Mouse (Mus musculus) thymus, postnatal 0 days (tissue): ENCODE results near the gene Ppfia3. TPM values are rescaled to one million over a fixed set of nuclear protein-coding genes. Genes with fewer than 3 reads are reported as not detected.
"Not testable (repeated sequence)": the region's sequence is repeated elsewhere in the genome, so short reads cannot be mapped to it uniquely, and the experiment has no call there.

Experiments used
- DNase-seq: peaks from one replicate; pipeline ENCODE4 v3.0.0-alpha.2; 2015; ENCODE audit warnings: low spot score
- polyA plus RNA-seq: library from polyadenylated mRNA; unstranded; fragments of >200 nt; fragmentation: Nextera tagmentation; extraction: Ambion mirVana; gene quantifications from 2 replicates; pipeline ENCODE4 v1.2.1, GENCODE M21; 2015

The Ppfia3 gene
- 0.27 and 0.49 TPM in 2 replicates for polyA plus RNA-seq

DNA sequence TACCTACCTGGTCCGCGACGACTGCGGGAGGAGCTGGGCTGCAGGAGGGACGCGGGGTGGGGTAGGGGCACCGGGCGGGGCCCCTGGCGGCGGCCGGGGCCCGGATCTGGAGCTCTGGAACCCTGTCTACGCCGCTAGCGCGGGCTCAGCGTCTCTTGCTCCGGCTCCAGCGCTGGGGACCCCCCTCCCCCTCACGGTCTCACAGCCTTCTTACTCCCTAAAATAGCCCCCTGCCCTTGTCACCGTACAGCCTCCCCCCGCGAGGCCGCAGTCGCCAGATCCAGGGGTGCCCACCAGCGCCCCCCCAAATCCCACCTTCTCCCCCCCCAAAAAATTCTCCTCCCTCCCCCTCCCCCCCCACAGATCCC lies at the start of gene Ppfia3:
Ppfia3 (minus strand) TSS at position 368 of the 368 bp plus-strand sequence.
- DNase-seq: peak; percentile 40

DNA sequence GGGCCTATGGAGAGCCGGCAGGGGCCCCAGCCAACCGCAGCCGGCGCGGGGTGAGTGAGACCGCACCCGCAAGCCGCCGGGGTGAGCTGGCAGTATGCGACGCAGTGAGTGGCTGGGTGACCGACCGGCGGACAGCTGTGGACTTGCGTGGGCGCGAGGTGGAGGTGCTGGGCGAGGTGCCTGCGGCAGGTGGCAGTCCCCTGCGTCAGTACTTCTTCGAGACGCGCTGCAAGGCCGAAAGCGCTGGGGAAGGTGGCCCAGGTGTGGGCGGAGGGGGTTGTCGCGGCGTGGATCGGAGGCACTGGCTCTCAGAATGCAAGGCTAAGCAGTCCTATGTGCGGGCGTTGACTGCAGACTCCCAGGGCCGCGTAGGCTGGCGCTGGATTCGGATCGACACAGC lies 48.8 kb upstream of the Ppfia3 start:
- peak; percentile 38 for DNase-seq

DNA sequence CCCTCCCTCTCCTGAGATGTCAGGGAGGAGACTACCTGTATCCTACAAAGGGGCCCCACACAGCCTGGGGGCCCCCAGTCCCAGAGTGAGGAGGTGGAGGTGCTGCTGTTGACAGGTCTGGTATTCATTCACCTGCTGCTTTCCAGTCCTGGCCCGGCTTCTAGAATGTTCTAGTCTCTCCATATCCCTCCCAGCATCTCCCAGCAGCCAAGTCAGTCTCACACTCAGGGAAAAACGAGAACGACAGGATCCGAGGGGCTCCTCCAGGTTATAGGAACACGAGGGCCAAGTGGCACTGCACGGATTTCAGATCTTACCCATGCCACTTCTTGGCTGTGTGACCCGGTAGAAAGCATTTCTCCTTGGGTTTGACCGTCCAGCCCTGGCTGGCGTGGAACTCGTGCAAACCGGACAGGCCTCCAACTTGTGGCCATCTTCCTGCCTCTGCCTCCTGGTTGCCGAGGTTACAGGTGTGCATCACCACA lies 48.0 kb upstream of the Ppfia3 start:
- no peak for DNase-seq

DNA sequence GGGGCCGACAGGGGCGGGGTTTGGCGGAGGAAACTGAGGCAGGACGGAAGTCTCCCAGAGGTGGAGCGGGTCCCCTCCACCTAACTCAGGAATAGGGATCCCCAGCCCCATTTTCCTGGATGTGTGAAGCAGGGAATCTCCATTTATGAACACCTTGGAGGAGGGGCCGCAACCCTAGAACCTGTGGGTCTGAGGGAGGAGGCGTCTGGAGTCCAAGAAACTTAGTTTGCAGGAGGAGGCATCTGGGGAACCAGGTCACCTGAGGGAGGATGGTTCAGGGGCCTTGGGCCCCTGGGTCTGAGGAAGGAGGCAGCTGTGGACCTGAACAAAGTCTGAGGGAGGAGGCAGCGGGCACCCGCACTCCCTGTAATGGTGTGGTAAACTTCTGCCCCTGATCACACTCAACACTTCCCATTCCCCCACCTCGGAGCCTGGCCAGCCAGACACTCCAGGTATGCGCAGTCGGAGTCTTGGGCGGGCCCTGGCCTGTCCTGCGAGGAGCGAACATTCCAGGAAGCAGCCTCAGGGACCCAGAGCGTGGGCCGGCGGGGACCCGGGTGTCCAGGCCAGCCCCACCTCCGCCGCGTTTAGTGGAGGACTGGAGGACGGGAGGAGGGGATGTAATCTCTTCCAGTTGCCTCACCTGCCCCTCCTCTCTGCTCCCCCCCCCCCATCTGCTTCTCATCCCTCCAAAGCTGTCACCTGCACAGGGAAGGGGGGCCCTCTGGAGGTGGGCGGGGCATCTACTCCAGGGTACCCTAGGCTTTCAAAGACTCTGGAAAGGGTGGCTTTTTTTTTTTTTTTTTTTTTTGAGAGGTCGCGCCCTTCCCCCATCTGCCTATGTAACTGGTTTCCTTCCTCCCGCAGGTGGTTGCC lies 47.3 kb upstream of the Ppfia3 start:
- no peak for DNase-seq

DNA sequence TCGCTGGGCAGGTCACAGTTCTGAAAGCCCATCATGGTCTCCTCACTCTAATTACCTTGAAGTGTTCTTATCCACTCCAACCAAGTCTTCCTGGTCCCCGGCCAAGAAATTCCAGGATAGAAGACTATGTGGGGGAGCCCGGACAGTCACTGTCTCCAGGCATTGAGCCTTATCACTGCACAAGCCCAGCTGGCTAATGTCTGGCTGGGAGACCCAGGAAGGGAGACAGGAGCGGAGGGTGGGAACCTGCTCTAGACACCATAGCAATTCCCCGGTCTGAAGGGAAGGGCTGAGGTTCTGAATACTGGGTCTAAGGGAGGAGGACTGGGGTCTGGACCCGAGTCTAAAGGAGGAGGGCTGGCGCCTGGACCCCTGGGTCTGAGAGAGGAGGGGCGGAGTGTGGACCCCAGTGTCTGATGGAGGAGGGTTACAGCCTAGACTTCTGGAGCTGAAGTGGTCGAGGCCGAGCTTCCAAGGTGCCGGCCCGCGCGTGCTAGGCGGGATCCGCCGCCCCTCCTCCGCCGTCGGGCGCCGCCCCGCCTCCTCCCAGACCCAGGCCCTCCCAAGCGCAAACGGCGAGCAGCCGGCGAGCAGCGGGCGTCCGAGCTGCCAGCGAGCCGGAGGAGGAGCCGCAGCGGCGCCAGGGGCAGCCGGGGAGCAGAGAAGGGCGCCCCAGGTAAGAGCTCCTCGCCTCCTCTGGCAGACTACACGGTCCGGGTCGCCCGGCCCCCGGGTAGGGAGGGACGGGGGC lies 46.5 kb upstream of the Ppfia3 start, which contains the start of gene Ntf5:
Ntf5 (plus strand) TSS at position 583 of the 751 bp plus-strand sequence.
- DNase-seq: peak; percentile 10

DNA sequence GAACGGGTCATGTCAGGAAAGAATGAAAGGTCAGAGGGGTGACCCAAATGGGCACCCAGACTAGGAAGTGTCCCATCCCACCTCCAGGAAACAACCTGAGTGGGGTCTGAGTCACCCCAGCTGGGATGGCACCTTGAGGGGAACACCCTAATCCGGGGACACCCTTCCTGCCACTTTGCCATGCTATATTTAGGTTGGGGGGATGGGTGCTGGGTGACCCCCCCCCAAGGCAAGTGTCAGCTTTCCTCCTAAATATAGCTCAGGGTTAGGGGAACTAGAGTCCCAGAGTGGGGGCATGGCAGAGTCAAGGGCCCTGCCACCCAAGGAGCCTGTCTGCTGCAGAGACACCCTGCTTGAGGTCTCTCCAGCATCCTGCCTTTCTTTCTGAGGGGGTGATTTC lies 45.6 kb upstream of the Ppfia3 start:
- DNase-seq: no peak

DNA sequence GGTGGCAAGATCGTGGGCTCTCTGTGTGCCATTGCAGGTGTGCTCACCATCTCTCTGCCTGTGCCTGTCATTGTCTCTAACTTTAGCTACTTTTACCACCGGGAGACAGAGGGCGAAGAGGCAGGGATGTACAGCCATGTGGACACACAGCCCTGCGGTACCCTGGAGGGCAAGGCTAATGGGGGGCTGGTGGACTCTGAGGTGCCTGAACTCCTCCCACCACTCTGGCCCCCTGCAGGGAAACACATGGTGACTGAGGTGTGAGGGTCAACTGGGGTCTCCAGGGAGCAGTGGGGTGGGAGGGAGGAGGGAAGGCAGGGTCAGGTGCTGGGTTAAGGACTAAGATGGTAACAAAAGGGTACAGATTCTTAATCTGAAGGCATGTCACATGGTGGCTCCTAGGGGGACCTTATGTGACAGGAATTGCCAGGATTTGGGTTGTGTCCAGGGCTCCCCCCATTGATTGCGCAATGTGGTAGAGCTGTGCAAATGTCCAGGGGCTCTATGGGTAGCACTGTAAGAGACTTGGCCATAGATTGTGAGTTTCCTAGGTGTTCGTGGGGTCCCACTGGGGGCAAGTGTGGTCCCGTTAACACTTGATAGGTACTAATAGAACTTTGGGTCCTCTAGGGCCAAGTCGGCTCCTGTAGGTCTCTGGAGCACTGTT lies 42.8 kb upstream of the Ppfia3 start:
- DNase-seq: no peak

DNA sequence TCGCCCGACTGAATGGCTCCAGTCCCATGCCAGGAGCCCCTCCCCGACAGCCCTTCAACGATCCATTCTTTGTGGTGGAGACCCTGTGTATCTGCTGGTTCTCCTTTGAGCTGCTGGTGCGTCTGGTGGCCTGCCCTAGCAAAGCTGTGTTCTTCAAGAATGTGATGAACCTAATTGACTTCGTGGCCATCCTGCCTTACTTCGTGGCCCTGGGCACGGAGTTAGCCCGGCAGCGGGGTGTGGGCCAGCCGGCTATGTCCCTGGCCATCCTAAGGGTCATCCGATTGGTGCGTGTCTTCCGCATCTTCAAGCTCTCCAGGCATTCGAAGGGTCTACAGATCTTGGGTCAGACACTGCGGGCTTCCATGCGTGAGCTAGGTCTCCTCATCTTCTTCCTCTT lies 42.1 kb upstream of the Ppfia3 start:
- no peak for DNase-seq

DNA sequence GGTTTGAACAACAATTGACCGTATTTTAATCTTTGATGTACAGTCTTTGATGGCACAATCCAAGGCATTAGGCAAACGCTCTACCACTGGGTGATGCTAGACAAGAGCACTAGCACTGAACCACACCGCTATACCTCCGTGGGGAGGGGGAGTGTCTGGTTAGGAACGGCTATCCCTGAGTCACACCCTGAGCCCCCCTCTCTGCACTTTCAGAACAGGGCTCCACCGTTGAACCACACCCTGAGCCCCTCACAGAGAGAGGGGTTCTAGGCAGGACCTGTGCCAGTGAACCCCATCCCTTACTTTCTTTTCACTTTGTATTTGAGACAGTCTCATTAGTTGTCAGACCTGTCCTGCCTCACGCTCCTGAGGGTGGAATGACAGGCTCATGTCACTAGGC lies 41.5 kb upstream of the Ppfia3 start:
- DNase-seq: no peak

DNA sequence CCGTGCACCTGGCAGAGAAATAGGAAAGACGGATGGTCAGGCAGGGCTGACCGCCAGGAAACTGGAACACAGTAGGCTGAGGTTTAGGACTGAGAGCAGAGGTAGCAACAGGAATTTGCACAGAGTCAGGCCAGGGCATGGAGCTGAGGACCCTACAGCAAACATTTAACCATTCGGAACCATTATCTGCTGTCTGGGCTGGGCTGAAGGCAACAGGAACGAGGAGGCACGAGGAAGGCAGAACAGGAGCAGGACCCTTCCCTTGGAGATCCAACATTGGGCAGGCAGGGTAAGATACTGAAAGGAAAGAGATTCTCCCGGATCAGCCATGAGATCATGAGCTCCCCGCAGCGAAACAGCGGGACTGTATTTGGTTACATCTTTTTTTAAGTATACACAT lies 41.0 kb upstream of the Ppfia3 start:
- no peak for DNase-seq

DNA sequence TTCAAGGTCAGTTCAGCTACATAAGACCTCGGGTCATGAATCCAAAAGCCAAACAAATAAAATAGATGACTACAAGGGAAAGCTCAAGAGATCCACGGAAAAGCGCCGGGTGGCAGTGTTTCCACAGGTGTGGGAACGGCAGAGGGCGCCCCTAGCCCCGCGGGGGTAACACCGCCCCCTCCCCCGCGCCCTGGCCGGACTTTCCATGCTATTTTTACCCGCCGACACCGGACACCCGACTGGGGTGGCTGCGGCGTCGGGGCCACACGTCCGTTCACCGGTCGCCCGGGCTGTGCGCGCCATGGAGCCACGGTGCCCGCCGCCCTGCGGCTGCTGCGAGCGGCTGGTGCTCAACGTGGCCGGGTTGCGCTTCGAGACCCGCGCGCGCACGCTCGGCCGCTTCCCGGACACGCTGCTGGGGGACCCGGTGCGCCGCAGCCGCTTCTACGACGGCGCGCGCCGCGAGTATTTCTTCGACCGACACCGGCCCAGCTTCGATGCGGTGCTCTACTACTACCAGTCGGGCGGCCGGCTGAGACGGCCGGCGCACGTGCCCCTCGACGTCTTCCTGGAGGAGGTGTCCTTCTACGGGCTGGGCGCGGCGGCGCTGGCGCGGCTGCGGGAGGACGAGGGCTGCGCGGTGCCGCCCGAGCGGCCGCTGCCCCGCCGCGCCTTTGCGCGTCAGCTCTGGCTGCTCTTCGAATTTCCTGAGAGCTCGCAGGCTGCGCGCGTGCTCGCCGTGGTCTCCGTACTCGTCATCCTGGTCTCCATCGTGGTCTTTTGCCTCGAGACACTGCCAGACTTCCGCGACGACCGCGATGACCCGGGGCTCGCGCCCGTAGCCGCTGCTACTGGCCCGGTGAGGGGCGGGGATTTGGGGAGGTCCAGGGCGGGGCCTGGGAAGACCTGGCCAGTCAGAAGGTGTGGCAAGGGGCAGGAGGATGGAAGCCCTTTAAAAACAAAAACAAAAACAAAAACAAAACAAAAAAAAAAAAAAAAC lies 39.6 kb upstream of the Ppfia3 start:
- DNase-seq: no peak

DNA sequence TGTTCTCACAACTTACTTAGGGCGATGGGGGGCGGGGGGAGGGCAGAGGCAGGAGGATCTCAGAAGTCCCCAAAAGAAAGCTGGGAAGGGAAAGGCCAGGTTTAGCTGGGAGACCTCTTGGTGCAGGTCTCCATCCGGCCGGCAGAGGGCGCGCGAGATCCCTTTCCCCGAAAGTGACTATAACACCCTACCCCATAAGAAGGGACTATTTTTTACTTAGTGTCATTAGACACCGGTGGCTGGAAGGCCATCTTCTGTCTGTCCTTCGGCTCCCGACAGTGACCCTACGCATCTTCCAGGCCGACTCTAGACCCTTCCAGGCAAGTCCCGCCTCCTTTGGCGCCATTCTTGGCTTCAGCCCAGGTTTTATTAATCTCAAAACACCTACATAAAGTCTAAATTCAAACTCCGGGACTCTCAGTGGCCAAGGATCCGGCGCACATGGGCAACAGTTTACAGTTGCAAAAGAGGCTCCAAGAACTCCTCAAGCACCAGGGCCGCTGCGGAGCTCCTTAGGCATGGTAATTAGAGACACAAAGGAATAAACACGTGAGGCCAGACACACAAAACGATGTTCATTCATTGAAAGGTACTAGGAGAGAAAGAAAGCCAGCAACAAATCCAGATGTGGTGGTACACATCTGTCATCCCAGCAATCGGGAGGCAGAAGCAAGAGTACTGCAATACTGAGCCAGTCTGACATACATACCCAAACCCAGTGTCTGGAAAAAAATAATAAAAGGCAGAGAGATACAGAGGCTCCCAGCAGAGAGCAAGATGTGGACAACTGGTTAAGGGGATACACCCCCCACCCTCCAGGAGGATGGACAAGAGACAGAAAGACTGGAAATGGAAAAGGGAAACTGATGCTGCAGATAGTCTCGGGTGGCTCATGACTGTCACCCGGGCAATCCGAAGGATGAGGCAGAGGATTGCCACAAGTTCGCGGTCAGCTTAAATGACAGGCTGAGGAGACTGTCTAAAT lies 38.6 kb upstream of the Ppfia3 start, which contains the start of gene Kcna7:
Kcna7 (plus strand) TSS at position 563 of the 985 bp plus-strand sequence.
- DNase-seq: peak; percentile 50

DNA sequence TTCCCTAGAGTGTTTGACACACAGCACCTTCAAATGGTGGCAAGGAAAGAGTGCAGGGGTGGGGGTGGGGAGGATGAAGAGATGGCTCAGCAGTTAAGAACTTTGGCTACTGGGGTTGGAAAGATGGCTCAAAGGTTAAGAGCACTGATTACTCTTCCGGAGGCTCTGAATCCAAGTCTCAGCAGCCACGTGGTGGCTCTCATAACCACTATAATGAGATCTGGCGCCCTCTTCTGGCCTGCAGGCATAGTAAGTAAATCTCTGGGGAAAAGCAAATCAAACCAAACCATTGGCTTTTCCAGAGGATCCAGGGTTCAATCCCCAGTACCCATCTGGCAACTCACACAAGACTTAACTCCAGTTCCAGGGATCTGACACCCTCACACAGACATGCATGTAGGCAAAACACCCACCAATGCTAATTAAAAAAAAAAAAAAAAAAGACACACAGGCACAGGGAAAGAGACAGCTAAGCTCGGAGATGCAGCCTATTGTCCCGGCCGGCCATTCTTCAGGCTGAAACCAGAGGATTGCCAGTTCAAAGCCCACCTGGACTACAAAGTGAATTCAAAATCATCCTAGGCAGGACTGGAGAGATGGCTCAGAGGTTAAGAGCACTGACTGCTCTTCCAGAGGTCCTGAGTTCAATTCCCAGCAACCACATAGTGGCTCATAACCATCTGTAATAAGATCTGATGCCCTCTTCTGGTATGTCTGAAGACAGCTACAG lies 36.9 kb upstream of the Ppfia3 start:
- peak; percentile 80 for DNase-seq

DNA sequence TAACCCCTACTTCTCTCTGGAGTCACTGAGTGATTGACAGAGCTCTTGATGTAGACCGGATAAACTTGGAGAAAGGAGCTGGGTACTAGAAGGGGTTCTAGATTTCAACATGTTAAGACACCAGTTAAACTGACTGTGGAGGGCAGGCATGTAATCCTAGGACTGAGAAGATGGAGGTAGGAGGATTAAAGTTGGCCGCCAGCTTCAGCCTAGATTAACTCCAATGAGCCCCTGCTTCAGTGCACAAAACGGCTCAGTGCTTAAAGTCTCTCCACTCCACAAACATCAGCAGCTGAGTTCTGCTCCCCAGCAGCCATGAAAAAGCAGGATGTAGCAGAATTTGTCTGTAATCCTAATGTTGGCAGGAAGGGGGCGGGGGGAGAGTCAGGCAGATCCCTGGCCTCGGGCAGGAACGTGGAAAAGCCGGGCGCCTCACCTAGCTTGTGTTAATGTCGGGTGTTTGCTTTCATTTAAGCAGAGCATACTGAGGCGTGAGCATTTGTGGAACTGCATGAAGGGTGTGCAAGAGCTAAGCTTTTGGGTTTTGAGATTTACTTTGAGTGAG lies 34.8 kb upstream of the Ppfia3 start:
- no peak for DNase-seq

DNA sequence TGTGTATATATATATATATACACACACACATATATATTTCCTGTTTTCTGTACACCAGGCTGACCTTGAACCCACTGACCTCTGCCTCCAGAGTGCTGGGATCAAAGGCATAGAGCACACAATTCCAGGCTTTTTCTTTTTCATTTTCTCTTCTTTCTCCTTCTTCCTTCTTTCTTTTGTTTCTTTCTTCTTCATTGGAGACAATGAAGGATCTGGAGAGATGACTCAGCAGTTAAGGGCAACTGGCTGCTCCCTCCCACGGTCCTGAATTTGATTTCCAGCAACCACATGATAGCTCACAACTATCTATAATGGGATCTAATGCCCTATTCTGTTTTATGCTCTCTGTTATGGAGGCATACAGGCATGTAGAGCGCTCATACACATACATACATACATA lies 30.0 kb upstream of the Ppfia3 start:
- no peak for DNase-seq

DNA sequence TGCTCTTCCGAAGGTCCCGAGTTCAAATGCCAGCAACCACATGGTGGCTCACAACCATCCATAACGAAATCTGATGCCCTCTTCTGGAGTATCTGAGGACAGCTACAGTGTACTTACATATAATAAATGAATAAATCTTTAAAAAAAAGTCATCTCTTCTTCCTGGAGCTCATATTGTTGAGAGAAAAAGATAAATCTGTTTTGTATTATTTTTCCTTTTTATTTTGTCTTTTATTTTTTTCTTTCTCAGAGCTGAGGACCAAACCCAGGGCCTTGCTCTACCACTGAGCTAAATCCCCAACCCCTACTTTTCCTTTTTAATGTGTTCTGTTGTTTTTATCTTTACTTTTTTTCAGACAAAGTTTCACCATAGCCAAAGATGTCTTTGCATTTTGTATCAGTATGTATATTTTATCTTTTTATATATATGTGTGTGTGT lies 29.5 kb upstream of the Ppfia3 start:
- DNase-seq: not testable (repeated sequence)

DNA sequence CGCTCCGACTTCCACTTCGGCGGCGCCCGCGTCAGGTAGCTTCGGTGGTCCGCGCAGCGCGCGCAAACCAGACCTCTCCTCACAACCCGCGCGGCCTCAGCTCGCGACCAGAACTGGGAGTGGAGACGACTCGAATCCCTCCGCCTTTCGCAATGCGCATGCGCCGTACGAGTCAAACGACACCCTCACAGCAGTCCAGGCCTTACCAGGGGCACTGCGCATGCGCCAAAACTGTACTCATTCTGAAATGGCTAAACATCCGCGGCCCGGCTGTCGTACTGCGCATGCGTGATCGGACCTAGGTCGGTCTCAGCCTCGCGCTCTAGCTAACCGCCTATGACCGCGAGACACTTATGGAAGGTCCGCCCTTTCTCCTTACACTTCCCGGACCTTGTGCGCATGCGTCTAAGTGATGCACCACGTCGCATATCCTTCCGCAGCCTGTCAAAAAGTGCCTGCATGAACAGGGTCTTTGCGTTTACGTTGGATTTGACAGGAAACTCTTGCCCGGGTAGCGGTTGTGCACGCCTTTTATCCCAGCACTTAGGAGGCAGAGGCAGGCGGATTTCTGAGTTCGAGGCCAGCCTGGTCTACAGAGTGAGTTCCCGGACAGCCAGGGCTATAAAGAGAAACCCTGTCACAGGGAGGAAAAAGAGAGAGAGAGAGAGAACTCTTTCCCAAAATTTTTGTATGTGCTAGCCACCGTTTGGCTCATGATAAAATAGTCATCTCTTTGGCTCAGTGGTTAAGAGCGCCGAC lies 28.9 kb upstream of the Ppfia3 start, which contains the start of gene Snrnp70:
Snrnp70 (minus strand) TSS at position 165 of the 759 bp plus-strand sequence.
- peak; percentile 100 for DNase-seq
